Comparison of ENCODE assay signal across 21 mouse cellular contexts in genomic region chr6:8472125-8472524, GRCm38 (mm10). TPM values are rescaled to one million over a fixed set of nuclear protein-coding genes. Genes with fewer than 3 reads are reported as not detected.
DNase-seq lines count a peak whose midpoint lies in the region; ATAC-seq and TF ChIP-seq lines count a peak whose summit lies in the region.
"Had no signal": no experiment of that assay in that cellular context is flagged by ENCODE, and none has a peak within 500 bp of the region (broad histone marks: within the 10 kb centered on the region; RNA-seq: fewer than 3 reads in every experiment).

No protein-coding gene starts in this region.

- no peak overlapping the region for H3K4me3 ChIP-seq in heart, embryonic 10.5 days
- H3K4me3 ChIP-seq in kidney, postnatal 0 days (replicated peaks; ENCODE audit: low read depth, low read length): no peak overlapping the region
- no peak overlapping the region for H3K4me3 ChIP-seq in intestine, embryonic 16.5 days (ENCODE audit: low read length)
- H3K4me3 ChIP-seq: embryonic facial prominence, embryonic 10.5 days; forebrain, embryonic 13.5 days; hindbrain, embryonic 15.5 days had no signal

- WGBS in heart, embryonic 10.5 days: 70% methylated on average over 3 of the region's 3 CpGs
- 92% methylated on average over 3 of the region's 3 CpGs for WGBS in kidney, postnatal 0 days
- 98% methylated on average over 3 of the region's 3 CpGs for WGBS in intestine, embryonic 16.5 days

- intact Hi-C loops in heart, postnatal 25 days (cut with DNase I): no loop called here

- no peaks in the 10 kb centered on the region for H3K9me3 ChIP-seq in heart, embryonic 10.5 days
- H3K9me3 ChIP-seq in kidney, postnatal 0 days (replicated peaks; ENCODE audit: low read length): no peaks in the 10 kb centered on the region
- H3K9me3 ChIP-seq in intestine, embryonic 16.5 days (ENCODE audit: control insufficient read depth, low read length): no peaks in the 10 kb centered on the region
- H3K9me3 ChIP-seq: embryonic facial prominence, embryonic 10.5 days; forebrain, embryonic 13.5 days; hindbrain, embryonic 15.5 days had no signal

- peak overlapping the region; percentile 37; the same call in 1 of the 2 replicates for H3K27ac ChIP-seq in heart, embryonic 10.5 days
- H3K27ac ChIP-seq in kidney, postnatal 0 days: peak overlapping the region; percentile 51; the same call in 1 of the 2 replicates
- H3K27ac ChIP-seq in intestine, embryonic 16.5 days (ENCODE audit: low read length): no peak overlapping the region
- H3K27ac ChIP-seq: embryonic facial prominence, embryonic 10.5 days; forebrain, embryonic 13.5 days; hindbrain, embryonic 15.5 days had no signal

- H3K4me2 ChIP-seq in kidney, postnatal 0 days (ENCODE audit: low read length): no peak overlapping the region
- no peak overlapping the region for H3K4me2 ChIP-seq in intestine, embryonic 16.5 days (ENCODE audit: low read depth, low read length)
- H3K4me2 ChIP-seq: forebrain, embryonic 13.5 days; hindbrain, embryonic 15.5 days had no signal

- no peak for TF ChIP-seq CTCF in kidney, postnatal 0 days (IDR thresholded peaks at IDR 0.05; ENCODE audit: low read depth)

- ATAC-seq in kidney, postnatal 0 days (replicated peaks; ENCODE audit: low FRiP score, low read depth): no peak
- ATAC-seq in intestine, embryonic 16.5 days: no peak
- ATAC-seq: activated CD4-positive, CD25-positive, alpha-beta regulatory T cell, adult 4 months; forebrain, embryonic 13.5 days; forebrain, postnatal 0 days; inflammation-experienced regulatory T-cells, adult 6 months; Patski had no signal

- peaks cover 25% of the 10 kb centered on the region for H3K4me1 ChIP-seq in heart, embryonic 10.5 days
- no peaks in the 10 kb centered on the region; the same call in 1 of the 2 replicates for H3K4me1 ChIP-seq in kidney, postnatal 0 days (replicated peaks; ENCODE audit: insufficient read depth, low read length)
- H3K4me1 ChIP-seq in intestine, embryonic 16.5 days (ENCODE audit: control insufficient read depth, insufficient read depth, low read length): peaks cover 3% of the 10 kb centered on the region; the same call in 1 of the 2 replicates
- H3K4me1 ChIP-seq: embryonic facial prominence, embryonic 10.5 days; hindbrain, embryonic 15.5 days had no signal

- peak; percentile 50 for DNase-seq in adrenal gland, postnatal 14 days
- DNase-seq in adrenal gland, postnatal 4 days (ENCODE audit: low spot score in 2 of 2): no peak
- DNase-seq in heart, embryonic 10.5 days (ENCODE audit: low spot score): no peak
- no peak for DNase-seq in heart, postnatal 25 days (ENCODE audit: low spot score)
- DNase-seq in kidney, postnatal 0 days (ENCODE audit: low spot score): no peak
- DNase-seq in kidney, postnatal 25 days: no peak
- DNase-seq in 3134 (ENCODE audit: extremely low read depth, insufficient read length, low spot score): peak; percentile 18
- DNase-seq: adrenal gland, adult 8-10 months; cerebellum, adult 2 months; cerebellum, postnatal 10 days; forebrain, postnatal 0 days; kidney, adult 11 months; kidney, adult 9 months had no signal

- H3K9ac ChIP-seq in kidney, postnatal 0 days (ENCODE audit: low read depth, low read length): no peak overlapping the region
- H3K9ac ChIP-seq in intestine, embryonic 16.5 days (ENCODE audit: low read depth, low read length): no peak overlapping the region
- H3K9ac ChIP-seq: forebrain, embryonic 13.5 days; forebrain, postnatal 0 days; hindbrain, embryonic 15.5 days had no signal

- no peaks in the 10 kb centered on the region for H3K36me3 ChIP-seq in heart, embryonic 10.5 days
- no peaks in the 10 kb centered on the region for H3K36me3 ChIP-seq in kidney, postnatal 0 days (ENCODE audit: insufficient read depth, low read length)
- H3K36me3 ChIP-seq in intestine, embryonic 16.5 days (ENCODE audit: control insufficient read depth, insufficient read depth, low read length): no peaks in the 10 kb centered on the region
- H3K36me3 ChIP-seq: embryonic facial prominence, embryonic 10.5 days; hindbrain, embryonic 15.5 days had no signal

- no peaks in the 10 kb centered on the region for H3K27me3 ChIP-seq in heart, embryonic 10.5 days (ENCODE audit: insufficient read depth, poor library complexity, severe bottlenecking)
- no peaks in the 10 kb centered on the region for H3K27me3 ChIP-seq in kidney, postnatal 0 days (ENCODE audit: insufficient read depth, low read length)
- no peaks in the 10 kb centered on the region for H3K27me3 ChIP-seq in intestine, embryonic 16.5 days (replicated peaks; ENCODE audit: control insufficient read depth, insufficient read depth, low read length)
- H3K27me3 ChIP-seq: CH12.LX; forebrain, embryonic 13.5 days; hindbrain, embryonic 15.5 days; Patski had no signal

RNA-seq across cellular contexts. Expression of gene Glcci1, which starts 37.3 kb away (rescaled TPM):
- 28.1 and 35.8 TPM in 2 replicates for total RNA-seq in adrenal gland, postnatal 14 days (2021)
- total RNA-seq in adrenal gland, postnatal 4 days (2021): 10 to 100 TPM; 31.6 to 33.3 TPM
- 5.2 and 5.5 TPM in 2 replicates for polyA plus RNA-seq in heart, embryonic 10.5 days (2016; fragmentation: Nextera tagmentation; extraction: Ambion mirVana)
- 10 to 100 TPM in 1 of 2 experiments, 1 to 10 TPM in 1; 8.8 to 10.8 TPM for total RNA-seq in heart, postnatal 25 days (2021)
- 11.1 and 13.8 TPM in 2 replicates for polyA plus RNA-seq in kidney, postnatal 0 days (2015; fragmentation: Nextera tagmentation; extraction: Ambion mirVana)
- polyA plus RNA-seq in intestine, embryonic 16.5 days (2015; fragmentation: Nextera tagmentation; extraction: Ambion mirVana): 1.9 and 2.3 TPM in 2 replicates

Comparison
In these comparisons a context has a peak if more than half of its experiments do, and no peak if none do; other contexts are left out.
1. DNase-seq: peak in adrenal gland, postnatal 14 days (single experiment) and 3134 (single experiment); none in adrenal gland, postnatal 4 days (0 of 2), heart, embryonic 10.5 days (single experiment), heart, postnatal 25 days (single experiment), kidney, postnatal 0 days (single experiment) and kidney, postnatal 25 days (0 of 2).